In genomic region chr11:107113112-107113511, GRCm38 (mm10) we compare ENCODE assay signal across 7 mouse cellular contexts. TPM values are rescaled to one million over a fixed set of nuclear protein-coding genes. Genes with fewer than 3 reads are reported as not detected.
DNase-seq lines count a peak whose midpoint lies in the region; ATAC-seq and TF ChIP-seq lines count a peak whose summit lies in the region.

No protein-coding gene starts in this region.

- H3K9ac ChIP-seq in neural tube, embryonic 15.5 days (replicated peaks), result no peak overlapping the region

- H3K4me3 ChIP-seq in layer of hippocampus, adult 2 months, result no peak overlapping the region
- no peak overlapping the region for H3K4me3 ChIP-seq in embryonic fibroblast, embryonic 13.5 days (ENCODE audit: insufficient read depth, low read length)
- no peak overlapping the region for H3K4me3 ChIP-seq in neural tube, embryonic 15.5 days (replicated peaks)

- DNase-seq in layer of hippocampus, adult 2 months (ENCODE audit: low spot score in 2 of 2), result no peak
- DNase-seq in layer of hippocampus, postnatal 25 days (ENCODE audit: extremely low spot score in 1 of 2, low spot score in 1 of 2), result no peak
- DNase-seq in Muller cell, postnatal 12 days (ENCODE audit: inconsistent ontology term), result peak; percentile 46
- DNase-seq in lung, postnatal 25 days (ENCODE audit: low spot score), result peak; percentile 73
- DNase-seq in ovary, postnatal 14 days (ENCODE audit: low spot score), result no peak

- H3K36me3 ChIP-seq in neural tube, embryonic 15.5 days, result peaks cover 19% of the 10 kb centered on the region

- TF ChIP-seq CTCF in layer of hippocampus, adult 2 months (conservative IDR thresholded peaks at IDR 0.05), result peak; percentile 73
- TF ChIP-seq CTCF in embryonic fibroblast, embryonic 13.5 days (IDR thresholded peaks at IDR 0.05; ENCODE audit: borderline replicate concordance, insufficient read depth, low read length), result peak; percentile 12; the same call in 1 of the 2 replicates

- WGBS in neural tube, embryonic 15.5 days, result 72% methylated on average over 4 of the region's 4 CpGs

- no peaks in the 10 kb centered on the region for H3K9me3 ChIP-seq in neural tube, embryonic 15.5 days (replicated peaks)

- no peak for TF ChIP-seq POLR2A in embryonic fibroblast, embryonic 13.5 days (IDR thresholded peaks at IDR 0.05; ENCODE audit: low read depth, low read length)

- peaks cover 18% of the 10 kb centered on the region for H3K4me1 ChIP-seq in embryonic fibroblast, embryonic 13.5 days (ENCODE audit: control insufficient read depth, insufficient read depth, low read length)
- H3K4me1 ChIP-seq in neural tube, embryonic 15.5 days, result peaks cover 39% of the 10 kb centered on the region

- no peak for ATAC-seq in neural tube, embryonic 15.5 days (ENCODE audit: low FRiP score)

- no peak overlapping the region for H3K4me2 ChIP-seq in neural tube, embryonic 15.5 days

- H3K27me3 ChIP-seq in neural tube, embryonic 15.5 days (replicated peaks), result no peaks in the 10 kb centered on the region

- no peak overlapping the region for H3K27ac ChIP-seq in layer of hippocampus, adult 2 months
- no peak overlapping the region for H3K27ac ChIP-seq in embryonic fibroblast, embryonic 13.5 days (ENCODE audit: insufficient read depth, low read length)
- H3K27ac ChIP-seq in neural tube, embryonic 15.5 days (replicated peaks), result no peak overlapping the region

RNA-seq across cellular contexts. Expression of gene Bptf, which starts 18.8 kb away (rescaled TPM):
- 10 to 100 TPM; 69.3 to 76.2 TPM for total RNA-seq in layer of hippocampus, adult 2 months (2021)
- 10 to 100 TPM; 58.9 to 71.2 TPM for total RNA-seq in layer of hippocampus, postnatal 25 days (2021)
- 49.4 and 50.2 TPM in 2 replicates for polyA plus RNA-seq in embryonic fibroblast, embryonic 13.5 days (2011; ENCODE audit: insufficient read length, low read depth, missing spikeins)
- 26.6 and 27.5 TPM in 2 replicates for polyA plus RNA-seq in neural tube, embryonic 15.5 days (2015; fragmentation: Nextera tagmentation; extraction: Ambion mirVana)

Comparison
In these comparisons a context has a peak if more than half of its experiments do, and no peak if none do; other contexts are left out.
1. DNase-seq: peak in Muller cell, postnatal 12 days (single experiment) and lung, postnatal 25 days (single experiment); none in layer of hippocampus, adult 2 months (0 of 2), layer of hippocampus, postnatal 25 days (0 of 2) and ovary, postnatal 14 days (single experiment).